Mouse (Mus musculus): ENCODE data around the gene Gpr150. TPM values are rescaled to one million over a fixed set of nuclear protein-coding genes. Genes with fewer than 3 reads are reported as not detected.

Gpr150 gene
- not detected for polyA plus RNA-seq (2015; fragmentation: Illumina TruSeq; extraction: RNeasy Lipid Tissue Mini Kit (QIAGEN cat#74804); ENCODE audit: insufficient read depth, low read depth, low replicate concordance)

DNA sequence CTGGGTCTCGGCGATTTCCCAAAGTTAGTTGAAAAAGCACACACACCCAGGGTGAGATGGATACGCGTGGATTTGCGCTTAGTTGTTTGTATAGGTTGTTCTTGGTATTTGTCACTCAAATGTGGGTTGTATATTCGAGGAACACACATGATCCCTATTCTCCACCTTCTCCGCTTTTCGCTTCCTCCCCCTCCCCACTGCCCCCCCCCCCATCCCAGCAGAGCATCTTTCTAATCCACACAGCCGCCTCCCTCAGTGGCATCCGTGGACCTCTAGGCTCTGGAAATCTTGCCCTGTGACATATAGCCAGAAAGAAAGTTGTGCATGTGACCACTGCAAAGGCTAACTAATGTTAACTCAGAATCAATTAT is at the start of gene Gpr150:
Gpr150 (minus strand) TSS at position 101 of the 371 bp plus-strand sequence.

DNA sequence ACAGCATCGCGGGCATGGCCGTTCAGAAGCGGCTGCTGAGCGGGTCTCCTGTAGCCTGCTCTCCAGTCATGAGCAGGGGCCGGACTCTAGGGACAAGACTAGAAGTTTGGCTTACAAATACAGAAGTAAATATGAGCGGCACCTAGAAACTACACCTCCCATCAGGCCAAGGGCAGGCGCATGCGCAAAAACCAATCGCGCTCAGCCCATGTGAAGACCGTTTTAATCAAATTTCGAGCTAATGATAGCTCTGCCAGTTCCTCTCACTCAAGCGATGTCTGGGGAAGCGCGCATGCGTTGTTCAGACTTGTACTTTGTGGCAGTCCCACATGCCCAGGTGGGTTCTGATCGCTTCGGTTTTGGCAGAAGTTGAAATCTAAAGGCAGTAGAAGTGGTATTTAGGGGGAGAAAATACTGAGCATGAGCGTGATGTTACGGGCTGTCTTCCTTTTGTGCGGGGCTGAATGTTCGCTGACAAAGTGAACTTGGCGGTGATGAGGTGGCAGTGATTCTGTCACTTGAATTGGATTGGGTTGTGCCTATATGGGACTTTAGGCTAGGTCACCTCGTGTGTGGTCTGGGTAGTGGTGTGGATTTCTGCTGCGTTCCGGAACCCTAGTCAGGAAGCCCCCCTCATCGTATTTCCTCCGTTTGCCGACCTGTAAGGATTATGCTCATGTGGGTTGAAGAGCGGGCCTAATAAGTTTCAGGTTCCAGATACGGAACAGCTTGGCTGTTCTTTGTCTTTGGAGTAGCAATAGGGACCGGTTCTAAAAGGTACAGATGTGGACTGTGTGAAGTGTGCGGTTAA is 41.9 kb upstream of the Gpr150 start, which contains the start of the genes Arsk and Ttc37:
Arsk (minus strand) TSS at position 168 of the 811 bp plus-strand sequence.
Ttc37 (plus strand) TSS at position 242 of the 811 bp plus-strand sequence.

DNA sequence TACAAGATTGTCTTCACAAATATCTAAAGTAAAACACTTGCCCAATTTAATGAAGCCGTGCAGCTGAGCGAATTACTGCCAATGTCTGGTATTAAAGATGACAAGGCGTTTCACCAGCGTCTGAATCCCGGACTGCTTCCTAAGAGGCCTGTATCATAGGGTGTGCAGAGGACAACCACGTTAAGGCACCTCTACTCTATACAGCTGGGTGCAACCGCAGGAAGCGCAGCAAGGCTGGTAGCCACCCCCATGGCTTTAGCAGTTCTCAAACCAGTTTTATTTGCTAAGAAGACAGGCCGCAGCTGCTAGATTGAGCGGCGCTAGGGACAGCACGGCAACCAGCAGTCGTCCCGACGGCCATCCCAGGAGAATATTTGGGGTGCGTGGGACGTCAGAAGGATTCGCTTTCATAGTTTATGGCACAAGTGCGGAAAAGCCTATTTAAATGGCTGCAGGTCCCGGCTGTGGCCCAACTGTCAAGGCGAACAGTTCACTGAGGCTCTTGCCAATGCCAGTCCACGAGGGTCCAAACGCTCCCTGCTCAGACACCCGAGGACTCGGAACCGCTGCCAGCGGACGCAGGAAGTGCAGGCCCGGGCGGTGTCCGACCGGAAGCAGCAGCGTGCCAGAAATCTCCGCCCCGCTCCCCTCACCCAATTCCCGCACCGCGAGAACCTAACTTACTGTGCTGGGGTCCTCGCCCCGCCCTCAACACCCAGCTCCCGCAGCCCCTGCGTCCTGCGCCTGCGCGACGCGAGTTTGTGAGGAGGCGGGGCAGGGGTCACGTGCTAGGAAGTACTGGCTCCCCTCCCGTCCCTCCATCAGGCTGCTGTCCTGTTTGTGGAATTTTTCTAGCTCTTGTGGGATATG is 38.6 kb downstream of the Gpr150 start, which contains the start of gene Rfesd:
Rfesd (minus strand) TSS at position 746 of the 870 bp plus-strand sequence.

Other genes with a start within 250 kb of the Gpr150 start
- 4.2 TPM for gene Glrx, start 217.1 kb downstream of the Gpr150 start, polyA plus RNA-seq (2015; fragmentation: Illumina TruSeq; extraction: RNeasy Lipid Tissue Mini Kit (QIAGEN cat#74804); ENCODE audit: insufficient read depth, low read depth, low replicate concordance)
- gene Rhobtb3, start 113.1 kb downstream of the Gpr150 start, polyA plus RNA-seq (2015; fragmentation: Illumina TruSeq; extraction: RNeasy Lipid Tissue Mini Kit (QIAGEN cat#74804); ENCODE audit: insufficient read depth, low read depth, low replicate concordance) = 1.5 TPM
- not detected for gene Spata9, start 89.8 kb downstream of the Gpr150 start, polyA plus RNA-seq (2015; fragmentation: Illumina TruSeq; extraction: RNeasy Lipid Tissue Mini Kit (QIAGEN cat#74804); ENCODE audit: insufficient read depth, low read depth, low replicate concordance)
- 7.6 TPM for gene Rfesd, start 38.3 kb downstream of the Gpr150 start, polyA plus RNA-seq (2015; fragmentation: Illumina TruSeq; extraction: RNeasy Lipid Tissue Mini Kit (QIAGEN cat#74804); ENCODE audit: insufficient read depth, low read depth, low replicate concordance)
- gene Arsk, start 41.7 kb upstream of the Gpr150 start, polyA plus RNA-seq (2015; fragmentation: Illumina TruSeq; extraction: RNeasy Lipid Tissue Mini Kit (QIAGEN cat#74804); ENCODE audit: insufficient read depth, low read depth, low replicate concordance) = 1.9 TPM
- 5.4 TPM for gene Ttc37, start 41.7 kb upstream of the Gpr150 start, polyA plus RNA-seq (2015; fragmentation: Illumina TruSeq; extraction: RNeasy Lipid Tissue Mini Kit (QIAGEN cat#74804); ENCODE audit: insufficient read depth, low read depth, low replicate concordance)
- gene Fam81b, start 248.1 kb upstream of the Gpr150 start, polyA plus RNA-seq (2015; fragmentation: Illumina TruSeq; extraction: RNeasy Lipid Tissue Mini Kit (QIAGEN cat#74804); ENCODE audit: insufficient read depth, low read depth, low replicate concordance) = not detected

All from pancreas, adult 10 weeks (tissue).